Mouse (Mus musculus): ENCODE measurements around the gene Pcdh20. TPM values are rescaled to one million over a fixed set of nuclear protein-coding genes. Genes with fewer than 3 reads are reported as not detected.

Pcdh20 gene
- 10 to 100 TPM; 26.8 to 27.4 TPM for total RNA-seq (2021)
- long read RNA-seq, experiment 1, transcript Pcdh20-202 (2 exons, 3,362 nt): major isoform, 40 of 45 reads
- long read RNA-seq, experiment 1, partial matches to known transcripts: 1 of 45 reads
- long read RNA-seq, experiment 1, other reads (novel, unspliced or antisense): 4 of 45 reads
- long read RNA-seq, experiment 2, transcript Pcdh20-202 (2 exons, 3,362 nt): major isoform, 24 of 28 reads
- long read RNA-seq, experiment 2, partial matches to known transcripts: 0 of 28 reads
- long read RNA-seq, experiment 2, other reads (novel, unspliced or antisense): 4 of 28 reads

- Histone ChIP-seq H3K27ac (peak within 1 kb of the TSS; percentile 55), H3K4me3 (peak within 1 kb of the TSS; percentile 49)
- DNase-seq (ENCODE audit: extremely low spot score in 1 of 2, low spot score in 2 of 2): peak; percentile 48 to 52
- TF ChIP-seq CTCF (IDR thresholded peaks at IDR 0.05): no peak
- intact Hi-C loops (cut with DNase I): loop anchor here (2.0 to 10.0 kb wide), 3 partner anchors 334 to 1006 kb away; no protein-coding TSS in a partner anchor
Measured at GRCm38 (mm10) chr14:88470495-88471434, at the start of gene Pcdh20. Pcdh20 (minus strand) TSS chr14:88471396.

GRCm38 (mm10) chr14:88479909-88480308 is 8.7 kb upstream of the Pcdh20 start:
- no peak overlapping the region for H3K4me3 ChIP-seq
- intact Hi-C loops (cut with DNase I): loop anchor here (10.0 kb wide), 1 partner anchor 325 kb away; no protein-coding TSS in a partner anchor
- no peak for DNase-seq (ENCODE audit: extremely low spot score in 1 of 2, low spot score in 2 of 2)
- TF ChIP-seq CTCF (IDR thresholded peaks at IDR 0.05): peak; percentile 55
- no peak overlapping the region for H3K27ac ChIP-seq

GRCm38 (mm10) chr14:88469956-88470355 is 1.2 kb downstream of the Pcdh20 start:
- intact Hi-C loops (cut with DNase I): loop anchor here (1.0 to 10.0 kb wide), 7 partner anchors 73 to 1005 kb away; no protein-coding TSS in a partner anchor
- Histone ChIP-seq H3K27ac (no peak overlapping the region; the same call in 1 of the 2 replicates), H3K4me3 (peak overlapping the region; percentile 49)
- TF ChIP-seq CTCF (IDR thresholded peaks at IDR 0.05): no peak
- no peak for DNase-seq (ENCODE audit: extremely low spot score in 1 of 2, low spot score in 2 of 2)

GRCm38 (mm10) chr14:88469361-88469760 is 1.8 kb downstream of the Pcdh20 start:
- DNase-seq (ENCODE audit: extremely low spot score in 1 of 2, low spot score in 2 of 2): peak in 1 of 2 experiments; percentile 27
- intact Hi-C loops (cut with DNase I): loop anchor here (1.0 to 5.0 kb wide), 4 partner anchors 74 to 902 kb away; no protein-coding TSS in a partner anchor
- peak overlapping the region; percentile 67 for H3K27ac ChIP-seq
- peak overlapping the region; percentile 49 for H3K4me3 ChIP-seq
- no peak; the same call in 1 of the 2 replicates for TF ChIP-seq CTCF (IDR thresholded peaks at IDR 0.05)

- H3K27ac ChIP-seq: peak overlapping the region; percentile 57
- intact Hi-C loops (cut with DNase I): loop anchor here (5.0 kb wide), 3 partner anchors 131 to 899 kb away; no protein-coding TSS in a partner anchor
- DNase-seq (ENCODE audit: extremely low spot score in 1 of 2, low spot score in 2 of 2): no peak
- TF ChIP-seq CTCF (IDR thresholded peaks at IDR 0.05): peak; percentile 79
- peak overlapping the region; percentile 46 for H3K4me3 ChIP-seq
Measured at GRCm38 (mm10) chr14:88466416-88466815, 4.8 kb downstream of the Pcdh20 start.

DNA sequence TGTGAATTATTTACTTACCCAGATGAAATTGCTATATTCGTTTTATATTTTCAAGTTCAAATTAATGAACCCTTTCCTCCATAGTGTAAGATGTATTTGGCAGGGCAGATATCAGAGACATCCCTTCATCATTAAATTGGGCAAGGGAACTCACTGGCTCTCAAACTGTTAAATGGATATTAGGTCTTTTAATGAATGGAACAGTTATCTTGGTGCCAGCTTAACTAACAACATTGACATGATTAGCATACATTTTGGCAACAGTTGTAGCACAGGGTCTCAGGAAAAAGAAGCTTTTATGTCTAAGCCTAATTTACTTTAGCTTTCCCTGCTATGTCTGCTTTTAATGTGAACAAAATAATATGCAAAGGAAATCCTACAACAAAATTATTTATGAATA is 6.8 kb downstream of the Pcdh20 start:
- intact Hi-C loops (cut with DNase I): no loop called here
- TF ChIP-seq CTCF (IDR thresholded peaks at IDR 0.05): no peak

DNA sequence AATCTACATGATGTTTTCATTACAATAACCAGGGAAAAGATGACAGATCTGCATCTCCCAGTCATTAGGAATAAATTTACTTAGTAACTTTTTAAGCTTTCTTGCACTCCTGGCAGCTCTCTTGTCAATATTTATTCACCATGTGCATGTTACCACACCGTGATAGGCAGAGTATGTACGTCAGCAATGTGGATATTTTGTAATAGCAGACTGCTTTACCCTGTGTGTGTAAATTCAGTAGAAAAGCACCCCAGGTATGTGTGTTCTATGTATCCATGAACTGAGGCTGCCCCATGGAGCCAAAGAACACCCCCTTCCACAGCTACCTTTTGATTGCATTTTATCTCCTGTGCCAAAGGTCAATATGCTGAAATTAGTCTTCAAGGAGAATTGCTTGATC is 7.8 kb downstream of the Pcdh20 start:
- TF ChIP-seq CTCF (IDR thresholded peaks at IDR 0.05): no peak
- H3K4me3 ChIP-seq: no peak overlapping the region
- no peak overlapping the region for H3K27ac ChIP-seq
- intact Hi-C loops (cut with DNase I): no loop called here
- DNase-seq (ENCODE audit: extremely low spot score in 1 of 2, low spot score in 2 of 2): no peak

More for the DNA sequence above, 6.8 kb downstream of the Pcdh20 start:
- Histone ChIP-seq H3K27ac (no peak overlapping the region), H3K4me3 (no peak overlapping the region)
- DNase-seq (ENCODE audit: extremely low spot score in 1 of 2, low spot score in 2 of 2): no peak

GRCm38 (mm10) chr14:88462944-88463343 is 8.3 kb downstream of the Pcdh20 start:
- intact Hi-C loops (cut with DNase I): no loop called here
- no peak for DNase-seq (ENCODE audit: extremely low spot score in 1 of 2, low spot score in 2 of 2)
- TF ChIP-seq CTCF (IDR thresholded peaks at IDR 0.05): no peak
- no peak overlapping the region for H3K27ac ChIP-seq
- no peak overlapping the region for H3K4me3 ChIP-seq

- no peak for TF ChIP-seq CTCF (IDR thresholded peaks at IDR 0.05)
- no peak overlapping the region for H3K4me3 ChIP-seq
- no peak overlapping the region for H3K27ac ChIP-seq
- no peak for DNase-seq (ENCODE audit: extremely low spot score in 1 of 2, low spot score in 2 of 2)
- intact Hi-C loops (cut with DNase I): no loop called here
Measured at GRCm38 (mm10) chr14:88460705-88461104, 10.5 kb downstream of the Pcdh20 start.

GRCm38 (mm10) chr14:88443304-88443703 is 27.9 kb downstream of the Pcdh20 start:
- no peak for DNase-seq (ENCODE audit: extremely low spot score in 1 of 2, low spot score in 2 of 2)
- intact Hi-C loops (cut with DNase I): no loop called here
- TF ChIP-seq CTCF (IDR thresholded peaks at IDR 0.05): no peak
- Histone ChIP-seq H3K27ac (no peak overlapping the region), H3K4me3 (no peak overlapping the region)

- H3K4me3 ChIP-seq: no peak overlapping the region
- no peak for DNase-seq (ENCODE audit: extremely low spot score in 1 of 2, low spot score in 2 of 2)
- no peak overlapping the region for H3K27ac ChIP-seq
- intact Hi-C loops (cut with DNase I): no loop called here
- TF ChIP-seq CTCF (IDR thresholded peaks at IDR 0.05): no peak
Measured at GRCm38 (mm10) chr14:88429393-88429792, 41.8 kb downstream of the Pcdh20 start.

DNA sequence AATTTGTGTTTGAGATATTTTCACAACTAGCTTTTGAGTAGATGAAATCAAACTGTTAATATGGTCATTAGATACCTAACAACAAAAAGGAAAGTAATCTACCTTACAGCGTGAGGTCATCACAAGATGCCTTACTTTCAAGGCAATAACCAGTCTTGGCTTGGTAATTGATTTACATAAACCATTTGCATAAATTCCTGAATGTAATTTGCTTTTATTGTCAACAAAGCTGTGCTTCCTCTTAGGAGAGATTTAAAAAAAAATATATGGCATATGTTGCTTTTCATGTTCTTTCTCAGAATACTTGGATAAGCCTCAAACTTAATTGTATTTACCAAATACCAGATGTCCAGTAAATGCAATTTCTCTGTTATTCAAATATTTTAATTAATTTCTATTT is 43.8 kb downstream of the Pcdh20 start:
- TF ChIP-seq CTCF (IDR thresholded peaks at IDR 0.05): no peak
- DNase-seq (ENCODE audit: extremely low spot score in 1 of 2, low spot score in 2 of 2): no peak
- no peak overlapping the region for H3K4me3 ChIP-seq

More for the DNA sequence above, 43.8 kb downstream of the Pcdh20 start:
- no peak overlapping the region for H3K27ac ChIP-seq
- intact Hi-C loops (cut with DNase I): no loop called here
